Mouse (Mus musculus): ENCODE measurements around the gene Casp8ap2. TPM values are rescaled to one million over a fixed set of nuclear protein-coding genes. Genes with fewer than 3 reads are reported as not detected.

Gene Casp8ap2
- polyA plus RNA-seq (2017; shearing (Covaris generic)): 49.4 TPM

DNA sequence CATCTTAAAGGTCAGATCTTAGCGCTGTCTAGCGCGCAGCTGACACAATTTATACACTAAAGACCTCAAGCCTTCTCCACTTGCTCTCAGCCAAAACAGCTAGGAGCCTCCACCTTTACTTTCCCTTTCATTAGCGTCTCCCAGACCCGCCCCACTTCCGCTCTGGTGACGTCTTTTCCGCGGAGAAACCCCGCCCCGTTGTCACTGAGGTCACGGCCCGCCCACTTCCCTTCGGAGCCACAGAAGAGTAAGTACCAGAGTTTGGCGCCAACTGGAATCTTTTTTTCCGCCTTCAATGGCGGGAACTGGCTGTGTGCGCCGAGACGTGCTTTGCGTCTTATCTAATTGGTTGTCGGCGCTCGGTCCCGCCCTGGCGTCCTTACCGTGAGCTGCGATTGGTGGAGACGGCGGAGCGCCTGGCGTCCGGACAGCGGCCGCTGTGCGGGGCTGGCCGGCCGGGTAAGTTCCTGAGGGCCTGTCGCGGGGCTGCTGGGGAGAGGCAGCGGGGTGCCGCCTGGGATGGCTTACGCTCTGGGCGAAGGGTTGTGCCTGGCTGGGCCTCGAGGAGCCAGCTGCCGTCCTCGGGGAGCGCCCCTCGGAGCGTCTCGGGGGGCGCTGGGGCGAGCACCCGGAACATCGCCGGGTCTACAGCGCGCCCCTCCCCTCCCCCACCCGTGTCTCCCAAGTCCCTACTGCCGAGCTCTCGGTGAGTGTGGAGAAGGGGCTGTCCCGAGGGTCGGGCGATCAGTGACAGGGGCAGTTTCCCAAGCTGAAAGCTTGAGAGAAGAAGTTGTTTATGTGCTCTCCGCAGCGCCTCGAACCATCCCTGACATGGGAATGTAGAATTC, at the start of gene Casp8ap2:
Gene Casp8ap2 (plus strand): TSS at position 418 of the 848 bp plus-strand sequence.

GRCm38 (mm10) chr4:32602660-32603059, 12.6 kb upstream of the Casp8ap2 start, which contains the start of gene Gja10:
Gene Gja10, minus strand, starts transcription at chr4:32602760.

DNA sequence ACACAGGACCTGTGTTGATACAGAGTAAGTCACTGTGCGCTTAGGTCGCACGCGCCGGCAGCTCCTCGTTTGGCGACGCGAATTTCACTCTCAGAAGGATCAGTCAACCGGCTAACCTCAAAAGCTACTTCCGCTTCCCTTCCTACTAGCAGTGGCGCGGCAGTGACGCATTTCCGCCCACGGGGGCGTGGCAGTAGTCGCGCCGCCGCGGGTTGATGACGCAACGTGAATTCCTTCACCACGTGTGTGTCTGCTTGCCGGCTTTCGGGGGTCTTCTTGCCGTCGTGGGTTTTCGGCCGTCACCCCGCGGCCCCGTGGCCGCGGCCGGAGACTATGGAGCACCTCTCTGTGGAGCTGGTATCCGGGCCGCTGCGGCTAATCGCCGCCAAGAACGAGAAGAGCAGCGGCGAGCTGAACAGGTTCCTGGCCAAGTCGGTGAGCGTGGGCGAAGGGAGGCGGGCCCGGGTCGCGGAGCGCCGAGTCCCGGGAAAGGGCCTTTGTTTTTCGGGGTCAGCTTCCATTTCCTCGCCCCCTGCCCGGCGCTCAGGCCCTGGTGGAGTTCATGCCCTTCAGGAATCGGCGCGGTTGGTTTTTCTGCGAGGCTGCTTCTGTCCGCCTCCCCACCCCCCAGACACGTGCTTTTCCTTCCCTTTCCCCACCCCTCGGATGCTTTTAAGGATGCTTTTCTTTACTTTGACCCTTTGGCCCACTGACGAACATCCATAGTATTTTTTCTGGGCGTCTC, 41.8 kb downstream of the Casp8ap2 start, which contains the start of gene Mdn1:
Gene Mdn1 (plus strand): TSS at position 202 of the 745 bp plus-strand sequence.

Other genes with a start within 250 kb of the Casp8ap2 start
- not detected for gene Gja10, start 12.7 kb upstream of the Casp8ap2 start, polyA plus RNA-seq (2017; shearing (Covaris generic))
- 27.8 TPM for gene Mdn1, start 41.7 kb downstream of the Casp8ap2 start, polyA plus RNA-seq (2017; shearing (Covaris generic))
- 27.7 TPM for gene Lyrm2, start 184.8 kb downstream of the Casp8ap2 start, polyA plus RNA-seq (2017; shearing (Covaris generic))

Measured in effector memory CD4-positive, alpha-beta T cell, adult 7 months (primary cell).